Mouse (Mus musculus) kidney, postnatal 0 days (tissue): ENCODE measurements around the gene Copg2. TPM values are rescaled to one million over a fixed set of nuclear protein-coding genes. Genes with fewer than 3 reads are reported as not detected.
A peak's percentile ranks its signal among the peaks of the same experiment; 100 is the strongest.

ENCODE experiments used
- ATAC-seq: fragments of 200-750 bp; cut with Nextera tagmentation; replicated peaks from 2 replicates; pipeline ENCODE4 v1.8.0; 2017; ENCODE audit warnings: low read depth, moderate number of reproducible peaks, moderate TSS enrichment, moderate library complexity; ENCODE audit not compliant: low FRiP score
- DNase-seq: peaks from one replicate; pipeline ENCODE4 v3.0.0-alpha.2; 2016; ENCODE audit warnings: low spot score
- H3K27ac ChIP-seq: fragments of 300-500 bp; sonication (generic); 2 replicates; pipeline ENCODE4 v1.5.1; 2014; ENCODE audit warnings: mild to moderate bottlenecking
- H3K27me3 ChIP-seq: fragments of 300-500 bp; sonication (generic); 2 replicates; pipeline ENCODE4 v1.6.1; 2014; ENCODE audit warnings: low read length, mixed read lengths; ENCODE audit not compliant: insufficient read depth
- H3K36me3 ChIP-seq: fragments of 300-500 bp; sonication (generic); 2 replicates; pipeline ENCODE4 v1.6.1; 2014; ENCODE audit warnings: low read length, mixed read lengths; ENCODE audit not compliant: insufficient read depth
- H3K4me1 ChIP-seq: fragments of 300-500 bp; sonication (generic); replicated peaks from 2 replicates; pipeline ENCODE4 v1.6.1; 2014; ENCODE audit warnings: antibody characterized with exemption, low read length, mixed read lengths; ENCODE audit not compliant: insufficient read depth
- H3K4me2 ChIP-seq: fragments of 300-500 bp; sonication (generic); 2 replicates; pipeline ENCODE4 v1.6.1; 2014; ENCODE audit warnings: mild to moderate bottlenecking, low read length, moderate library complexity, mixed read lengths
- H3K4me3 ChIP-seq: fragments of 300-500 bp; sonication (generic); replicated peaks from 2 replicates; pipeline ENCODE4 v1.5.1; 2014; ENCODE audit warnings: low read depth, low read length
- H3K9ac ChIP-seq: fragments of 300-500 bp; sonication (generic); 2 replicates; pipeline ENCODE4 v1.6.1; 2014; ENCODE audit warnings: low read depth, low read length
- H3K9me3 ChIP-seq: fragments of 300-500 bp; sonication (generic); replicated peaks from 2 replicates; pipeline ENCODE4 v1.6.1; 2016; ENCODE audit warnings: low read length, inconsistent platforms, mixed read lengths
- CTCF ChIP-seq: IDR thresholded peaks from 2 replicates; pipeline ENCODE4 v1.5.1; 2016; ENCODE audit warnings: antibody characterized with exemption, low read depth, mild to moderate bottlenecking, moderate library complexity
- WGBS: fragments of 180-500 bp; shearing (Covaris S2); extraction: QIAGEN DNeasy Blood & Tissue Kit; methylation state at CpG from one replicate; pipeline ENCODE4 v1.1.7; 2014; 5-methylcytosine and 5-hydroxymethylcytosine counted together
- polyA plus RNA-seq: library from polyadenylated mRNA; unstranded; fragments of >200 nt; fragmentation: Nextera tagmentation; extraction: Ambion mirVana; gene quantifications from 2 replicates; pipeline ENCODE4 v1.2.1, GENCODE M21; 2015

Gene Copg2
- 19.9 and 20.9 TPM in 2 replicates for polyA plus RNA-seq

DNA sequence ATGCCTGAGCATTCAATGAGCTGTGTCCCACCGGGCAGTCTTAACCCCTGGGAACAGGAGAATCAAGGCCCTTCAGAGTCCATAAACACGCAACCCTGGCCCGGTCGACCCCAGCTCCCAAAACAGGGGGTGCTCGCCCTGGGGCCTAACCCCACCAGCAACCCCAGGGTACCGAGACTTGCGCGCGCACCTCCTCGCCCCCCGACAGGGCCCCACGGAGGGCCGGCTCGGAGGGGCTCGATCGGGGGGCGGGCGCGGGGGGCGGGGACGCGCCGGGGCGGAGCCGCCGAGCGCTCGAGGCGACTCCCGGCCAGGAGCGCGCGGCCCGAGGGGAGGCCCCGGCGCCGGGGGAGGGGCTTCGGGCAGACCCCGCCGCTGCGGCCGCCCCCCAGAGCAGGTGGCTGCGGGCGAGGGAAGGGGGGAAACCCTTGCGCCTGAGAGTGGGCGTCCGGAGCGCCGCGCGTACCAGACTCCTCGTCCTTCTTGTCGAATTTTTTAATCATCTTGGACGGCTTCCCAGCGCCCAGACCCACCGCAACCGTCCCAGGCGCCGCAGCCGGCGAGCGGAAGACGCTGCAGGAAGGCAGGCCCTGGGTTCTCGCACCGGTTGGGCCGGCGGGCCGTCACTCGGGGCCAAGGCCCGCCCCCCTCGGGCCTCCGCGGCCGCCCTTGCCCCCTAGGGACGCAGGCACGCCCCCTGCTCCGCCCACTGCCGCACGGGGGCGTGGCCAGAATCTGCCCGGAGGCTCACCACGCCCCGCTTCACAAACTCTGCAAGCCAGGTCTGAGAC, at the start of gene Copg2:
TSS of gene Copg2 (minus strand) at position 600 of the 791 bp plus-strand sequence.
- Histone ChIP-seq H3K27me3 (no peaks in the 10 kb centered on the region), H3K9ac (peak within 1 kb of the TSS; percentile 67), H3K4me2 (peak within 1 kb of the TSS; percentile 48), H3K4me3 (peak within 1 kb of the TSS; percentile 79), H3K36me3 (no peaks in the 10 kb centered on the region), H3K27ac (peak within 1 kb of the TSS; percentile 96), H3K4me1 (no peaks in the 10 kb centered on the region), H3K9me3 (no peaks in the 10 kb centered on the region)
- peak; percentile 50; the same call in 1 of the 2 replicates for TF ChIP-seq CTCF
- peak; percentile 95 for DNase-seq
- ATAC-seq, result peak; percentile 99
- WGBS, result under 1% methylated on average over 67 of the region's 83 CpGs

DNA sequence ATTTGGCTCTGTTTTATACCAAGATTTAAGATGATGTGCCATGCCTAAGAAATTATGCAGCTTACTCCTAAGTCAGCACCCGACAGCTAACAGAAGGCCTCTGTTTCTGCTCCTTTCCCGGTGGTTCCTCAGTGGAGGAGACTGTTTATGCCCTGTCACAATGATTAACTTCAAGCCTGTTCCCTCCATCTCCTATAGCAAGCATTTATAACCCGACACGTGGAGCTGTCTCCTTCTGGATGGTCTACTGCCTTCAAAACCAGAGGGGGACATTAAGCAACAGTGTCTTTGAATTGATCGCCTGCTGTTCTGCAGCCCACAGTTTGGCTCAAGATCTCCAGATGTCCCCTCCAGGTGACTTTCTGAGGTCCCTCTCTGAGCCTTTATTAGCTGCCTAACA, 42.7 kb upstream of the Copg2 start:
- DNase-seq (peak; percentile 52), ATAC-seq (no peak)
- H3K4me1 ChIP-seq, result no peaks in the 10 kb centered on the region; the same call in 1 of the 2 replicates
- no peak overlapping the region for H3K4me2 ChIP-seq
- H3K36me3 ChIP-seq, result no peaks in the 10 kb centered on the region
- WGBS, result 23% methylated on average over 5 of the region's 5 CpGs
- H3K4me3 ChIP-seq, result no peak overlapping the region
- no peaks in the 10 kb centered on the region for H3K27me3 ChIP-seq
- TF ChIP-seq CTCF, result no peak
- H3K9ac ChIP-seq, result no peak overlapping the region
- H3K27ac ChIP-seq, result no peak overlapping the region
- no peaks in the 10 kb centered on the region for H3K9me3 ChIP-seq

DNA sequence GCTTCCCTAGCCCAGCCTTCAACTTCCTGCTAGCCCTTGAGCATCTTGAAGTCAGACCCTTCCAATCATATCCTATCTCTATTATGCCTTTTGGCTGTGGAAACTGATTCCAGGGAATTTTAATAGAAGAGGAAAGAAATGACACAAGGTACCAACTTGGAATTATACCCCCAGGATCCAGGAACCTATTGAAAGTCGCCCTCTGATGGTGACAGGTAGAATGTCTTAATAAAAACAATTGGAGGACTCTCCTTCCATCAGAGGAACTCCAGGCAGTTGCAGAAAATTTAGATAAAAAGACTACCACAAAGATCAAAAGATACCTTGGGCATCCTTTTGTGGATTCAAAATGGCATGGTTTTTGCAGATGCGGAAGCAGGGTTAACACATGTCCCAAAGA, 26.2 kb upstream of the Copg2 start:
- Histone ChIP-seq H3K4me1 (0 out of 2 replicates have a peak, but pooled peaks cover 5% of the 10 kb centered on the region), H3K27me3 (no peaks in the 10 kb centered on the region), H3K9me3 (no peaks in the 10 kb centered on the region), H3K4me3 (no peak overlapping the region), H3K9ac (no peak overlapping the region), H3K36me3 (no peaks in the 10 kb centered on the region), H3K4me2 (no peak overlapping the region), H3K27ac (no peak overlapping the region)
- ATAC-seq (no peak), DNase-seq (peak; percentile 61)
- peak; percentile 61 for TF ChIP-seq CTCF
- 49% methylated on average over 2 of the region's 2 CpGs for WGBS

DNA sequence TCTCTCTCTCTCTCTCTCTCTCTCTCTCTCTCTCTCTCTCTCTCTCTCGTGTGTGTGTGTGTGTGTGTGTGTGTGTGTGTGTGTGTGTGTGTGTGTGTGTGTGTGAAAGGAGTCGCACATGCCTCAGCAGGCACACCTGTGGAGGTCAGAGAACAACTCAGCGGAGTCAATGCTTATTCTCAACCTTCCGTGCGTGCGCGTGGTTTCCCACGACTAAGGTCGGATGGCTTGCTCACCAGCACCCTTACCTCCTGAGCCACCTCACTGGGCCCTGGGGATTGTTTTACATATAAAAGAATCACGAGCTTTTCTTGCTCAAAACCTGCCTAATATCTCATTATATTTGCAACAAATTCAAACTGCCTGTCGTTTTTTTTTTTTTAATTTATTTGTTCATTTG, 25.2 kb upstream of the Copg2 start:
- Histone ChIP-seq H3K4me3 (no peak overlapping the region), H3K27me3 (no peaks in the 10 kb centered on the region), H3K27ac (no peak overlapping the region), H3K4me1 (0 out of 2 replicates have a peak, but pooled peaks cover 5% of the 10 kb centered on the region), H3K9me3 (no peaks in the 10 kb centered on the region), H3K36me3 (no peaks in the 10 kb centered on the region), H3K4me2 (0 out of 2 replicates have a peak overlapping the region, but pooled peaks have one; percentile 54), H3K9ac (no peak overlapping the region)
- 37% methylated on average over 11 of the region's 11 CpGs for WGBS
- ATAC-seq (no peak), DNase-seq (no peak)
- TF ChIP-seq CTCF, result no peak

DNA sequence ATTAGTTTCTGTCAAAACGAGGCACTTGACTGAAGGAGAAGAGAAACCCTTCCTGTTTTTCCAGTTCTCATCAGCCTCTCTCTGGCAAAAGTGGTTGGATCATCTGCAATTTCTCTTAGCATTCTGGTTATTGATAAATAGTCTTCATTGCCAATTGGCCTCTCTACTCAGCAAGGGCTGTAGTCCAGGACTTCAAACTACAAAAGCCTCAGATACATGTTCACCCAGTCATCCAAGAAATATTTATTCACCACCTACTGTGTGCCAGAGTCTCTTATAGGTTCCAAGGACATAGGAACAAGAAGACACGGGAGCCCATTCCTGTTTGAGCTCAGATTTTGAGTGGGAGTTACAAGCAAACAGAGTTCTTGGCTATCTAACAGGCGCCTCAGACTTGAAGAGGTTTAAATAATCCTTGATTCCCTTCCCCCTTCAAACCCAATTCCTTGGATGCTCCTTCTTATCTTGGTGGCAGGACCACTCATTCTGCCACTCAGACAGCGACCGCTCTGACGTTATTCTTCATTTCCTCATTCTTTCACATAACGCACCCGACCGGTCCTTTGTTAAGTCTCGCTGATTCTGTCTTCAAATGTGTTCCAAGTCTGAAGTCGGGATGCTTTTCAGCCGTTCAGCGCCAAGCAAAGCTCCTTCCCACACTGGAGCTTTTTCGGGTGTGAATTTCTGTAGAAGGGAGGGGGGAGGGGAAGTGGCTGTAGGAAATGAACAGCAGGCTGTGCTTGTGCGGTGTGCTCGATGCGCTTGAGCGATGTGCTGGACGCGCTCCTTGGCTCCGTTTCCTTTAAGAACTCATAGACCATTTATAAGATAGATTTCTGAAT, 24.5 kb upstream of the Copg2 start:
- no peak for TF ChIP-seq CTCF
- Histone ChIP-seq H3K4me1 (0 out of 2 replicates have a peak, but pooled peaks cover 5% of the 10 kb centered on the region), H3K4me3 (peak overlapping the region; percentile 16; the same call in 1 of the 2 replicates), H3K27ac (no peak overlapping the region), H3K4me2 (peak overlapping the region; percentile 54), H3K9ac (peak overlapping the region; percentile 37; the same call in 1 of the 2 replicates), H3K36me3 (no peaks in the 10 kb centered on the region), H3K27me3 (no peaks in the 10 kb centered on the region), H3K9me3 (no peaks in the 10 kb centered on the region)
- peak; percentile 68 for DNase-seq
- 26% methylated on average over 21 of the region's 21 CpGs for WGBS
- no peak for ATAC-seq

DNA sequence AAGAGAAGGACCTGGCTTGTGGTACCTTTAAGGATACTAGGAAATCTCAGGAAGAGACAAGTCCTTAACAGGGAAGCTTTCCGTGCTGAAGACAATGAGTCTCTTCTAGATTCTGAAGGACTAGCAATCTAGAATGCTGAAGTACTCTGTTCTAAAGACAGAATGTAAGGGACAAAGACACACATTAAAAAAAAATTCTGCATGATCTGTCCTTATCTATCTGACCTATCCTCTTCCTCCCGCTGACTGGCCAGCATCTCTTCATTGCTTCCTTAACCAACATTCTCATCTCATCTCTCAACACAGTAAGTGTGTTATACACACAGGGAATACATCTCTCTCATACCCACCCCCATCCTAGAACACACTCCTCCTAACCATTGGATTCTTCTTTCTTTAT, 18.9 kb upstream of the Copg2 start, which contains the start of gene Tsga13:
TSS of gene Tsga13 (minus strand) at position 101 of the 400 bp plus-strand sequence.
- ATAC-seq, result no peak
- H3K36me3 ChIP-seq, result no peaks in the 10 kb centered on the region

More for the DNA sequence above, 18.9 kb upstream of the Copg2 start, which contains the start of gene Tsga13:
- Histone ChIP-seq H3K27ac (no peak within 1 kb of the TSS), H3K9me3 (no peaks in the 10 kb centered on the region), H3K27me3 (no peaks in the 10 kb centered on the region), H3K4me3 (no peak within 1 kb of the TSS), H3K4me2 (no peak within 1 kb of the TSS), H3K4me1 (no peaks in the 10 kb centered on the region), H3K9ac (no peak within 1 kb of the TSS)
- WGBS, result 94% methylated on average over 2 of the region's 2 CpGs
- TF ChIP-seq CTCF, result no peak
- no peak for DNase-seq
